Mouse (Mus musculus) subcutaneous adipose tissue, adult 2 months (tissue): Measurements from ENCODE around the gene Ppp2r3a. TPM values are rescaled to one million over a fixed set of nuclear protein-coding genes. Genes with fewer than 3 reads are reported as not detected.

ENCODE experiments used
- polyA plus RNA-seq: library from polyadenylated mRNA; depleted of rRNA; stranded (reverse); fragments of >200 nt; gene quantifications from 2 replicates; pipeline ENCODE4 v1.2.3, GENCODE M21; 2012; ENCODE audit warnings: low replicate concordance; rRNA removed

Ppp2r3a gene
- polyA plus RNA-seq: 5.0 and 7.8 TPM in 2 replicates

GRCm38 (mm10) chr9:101251644-101252337 lies at the start of gene Ppp2r3a:
Ppp2r3a (minus strand) TSS chr9:101251795.

GRCm38 (mm10) chr9:101073987-101074331 lies 177.6 kb downstream of the Ppp2r3a start, which contains the start of gene Msl2:
Msl2 (plus strand) TSS chr9:101074101.

Other genes with a start within 250 kb of the Ppp2r3a start
- gene Pccb, start 216.9 kb downstream of the Ppp2r3a start, polyA plus RNA-seq: 151 and 234 TPM in 2 replicates
- gene Msl2, start 177.7 kb downstream of the Ppp2r3a start, polyA plus RNA-seq: 10.4 and 27.4 TPM in 2 replicates